Mouse (Mus musculus): ENCODE data around the gene Tbp.

Tbp gene

DNA sequence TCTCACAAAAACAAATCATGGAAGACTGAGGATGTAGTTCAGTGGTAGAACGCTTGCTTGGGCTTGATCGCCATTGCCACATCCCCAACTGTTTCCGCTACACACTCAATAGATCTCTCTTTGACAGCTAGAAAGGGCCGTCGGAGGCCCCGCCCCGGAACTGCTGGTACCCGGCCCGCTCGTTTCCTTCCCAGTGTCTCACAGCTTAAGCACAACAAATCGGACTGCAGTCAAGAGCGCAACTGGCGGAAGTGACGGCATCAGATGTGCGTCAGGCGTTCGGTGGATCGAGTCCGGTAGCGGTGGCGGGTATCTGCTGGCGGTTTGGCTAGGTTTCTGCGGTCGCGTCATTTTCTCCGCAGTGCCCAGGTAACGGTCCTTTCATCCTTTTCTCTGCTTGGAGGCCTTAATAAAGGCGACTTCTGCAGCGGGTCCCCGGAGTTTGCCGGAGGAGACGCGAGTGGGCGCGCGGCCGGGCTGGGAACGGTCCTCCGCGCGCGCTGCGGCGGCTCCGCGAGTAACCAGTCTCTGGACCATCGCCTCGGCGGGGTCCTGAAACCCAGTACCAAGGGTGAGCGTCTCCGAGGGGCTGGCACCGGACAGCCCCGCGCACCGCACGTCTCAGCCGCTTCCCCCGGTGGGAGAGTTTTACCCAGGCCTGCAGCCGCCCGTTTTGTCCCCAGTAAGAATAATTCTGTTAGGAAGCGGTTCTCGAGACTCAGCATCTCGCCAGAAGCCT is at the start of gene Tbp, which contains the start of gene Psmb1:
Gene Tbp, plus strand, starts transcription at position 233 of the 739 bp plus-strand sequence.
Gene Psmb1, minus strand, starts transcription at position 96 of the 739 bp plus-strand sequence.
- in situ Hi-C loops (cut with MseI, MboI), result no loop called here

DNA sequence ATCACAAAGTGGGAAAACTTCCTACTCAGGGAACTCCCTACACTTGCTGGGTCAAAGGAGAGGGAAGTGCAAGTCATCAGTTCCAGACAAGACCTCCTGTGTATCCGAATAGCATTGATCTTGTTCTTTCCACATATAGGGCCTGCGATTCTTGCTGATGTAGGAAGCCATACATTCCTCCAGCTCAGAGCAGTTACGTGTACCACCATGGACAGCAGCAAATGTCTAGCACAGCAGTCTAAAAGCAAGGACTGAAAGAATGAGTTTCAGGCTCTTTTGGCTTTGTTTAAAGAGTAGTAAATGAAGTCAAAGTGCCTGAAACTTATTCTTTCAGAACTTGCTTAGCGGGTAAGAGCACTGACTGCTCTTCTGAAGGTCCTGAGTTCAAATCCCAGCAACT is 44.5 kb upstream of the Tbp start:
- in situ Hi-C loops (cut with MseI, MboI), result loop anchor here (25.0 kb wide), 1 partner anchor 393 kb away; no protein-coding TSS in a partner anchor

DNA sequence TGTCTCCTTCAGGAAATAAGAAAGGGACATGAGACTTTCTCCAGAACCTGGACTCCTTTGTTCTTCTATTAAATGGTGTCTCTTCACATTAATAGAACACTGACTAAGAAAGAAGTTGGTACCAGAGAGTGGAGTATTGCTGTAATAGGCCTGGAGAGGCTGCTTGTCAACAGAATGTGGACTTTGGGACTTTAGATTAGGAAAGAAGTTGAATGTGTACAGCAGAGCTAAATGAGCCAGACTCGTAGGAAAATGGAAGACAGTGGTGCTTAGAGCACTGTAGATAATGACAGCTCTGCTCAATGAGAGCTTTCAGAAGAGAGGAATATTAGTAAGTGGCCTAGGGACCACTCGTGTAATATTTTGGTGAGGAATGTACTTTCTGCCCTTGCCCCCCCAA is 43.1 kb upstream of the Tbp start:
- in situ Hi-C loops (cut with MseI, MboI), result loop anchor here (25.0 kb wide), 1 partner anchor 394 kb away; no protein-coding TSS in a partner anchor

DNA sequence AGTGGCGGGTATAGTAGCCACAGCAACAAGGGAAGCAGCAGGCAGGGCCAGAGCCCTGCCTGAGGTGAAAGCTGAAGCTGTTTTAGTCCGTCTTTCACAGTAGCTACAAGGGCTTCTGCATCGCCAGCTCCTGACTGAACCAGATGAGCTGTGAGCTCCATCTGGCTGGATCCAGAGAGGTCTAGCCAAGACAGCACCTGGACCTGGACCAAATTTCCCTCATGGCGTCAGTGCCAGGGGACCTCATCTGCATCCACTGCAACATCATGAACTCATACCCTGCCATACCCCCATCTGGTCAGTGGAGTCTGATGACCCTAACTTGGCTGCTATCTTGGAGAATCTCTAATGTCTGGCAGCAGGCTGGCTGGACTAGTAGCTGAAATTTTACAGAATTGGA is 39.9 kb upstream of the Tbp start:
- in situ Hi-C loops (cut with MseI, MboI), result loop anchor here (25.0 kb wide), 1 partner anchor 397 kb away; no protein-coding TSS in a partner anchor

DNA sequence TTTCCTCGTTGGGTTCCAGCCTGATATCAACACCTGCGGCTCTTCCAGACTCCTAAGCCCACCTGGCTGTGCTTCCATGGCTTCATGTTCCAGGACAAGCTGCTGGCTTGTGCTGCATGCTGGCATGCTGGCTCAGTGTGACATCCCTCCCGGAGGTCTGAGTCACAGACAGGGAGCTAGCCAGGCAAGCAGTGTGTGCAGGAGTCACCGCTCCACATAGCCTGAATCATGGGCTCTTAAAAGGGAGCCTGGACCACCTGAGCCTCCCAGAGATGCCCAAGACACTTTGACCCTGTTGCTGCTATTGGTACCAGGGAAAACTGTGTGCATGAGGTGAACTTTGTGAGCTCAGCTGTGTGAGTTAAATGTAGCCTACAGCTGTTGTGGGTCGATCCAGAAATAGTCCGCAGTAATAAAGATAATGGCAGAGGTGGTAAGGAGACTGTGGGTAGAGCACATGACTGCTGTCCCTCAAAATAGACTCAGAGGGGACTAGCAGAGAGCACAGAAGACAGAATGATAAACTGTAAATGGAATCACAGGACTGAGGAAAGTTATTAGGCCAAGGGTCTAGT is 37.7 kb upstream of the Tbp start:
- in situ Hi-C loops (cut with MseI, MboI), result loop anchor here (25.0 kb wide), 1 partner anchor 400 kb away; no protein-coding TSS in a partner anchor

DNA sequence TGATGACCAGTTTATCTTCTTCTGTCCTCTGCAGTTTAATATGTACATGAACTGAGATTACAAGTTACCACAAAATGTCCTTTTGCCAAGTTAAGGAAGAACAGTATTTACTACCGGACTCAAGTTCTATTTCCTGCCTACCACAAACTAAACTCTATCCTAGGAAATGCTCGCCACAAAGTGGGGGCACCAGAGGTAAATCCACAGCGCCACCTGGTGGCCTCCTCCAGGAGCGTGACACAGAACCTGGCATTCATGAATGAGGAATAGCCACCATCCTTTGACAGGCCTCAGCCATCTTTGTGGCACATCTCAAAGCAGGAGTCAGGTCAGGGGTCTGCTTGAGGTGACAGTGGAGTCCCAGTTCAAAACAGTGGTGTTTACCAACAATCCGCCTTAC is 32.0 kb upstream of the Tbp start:
- in situ Hi-C loops (cut with MseI, MboI), result loop anchor here (25.0 kb wide), 1 partner anchor 405 kb away; no protein-coding TSS in a partner anchor

DNA sequence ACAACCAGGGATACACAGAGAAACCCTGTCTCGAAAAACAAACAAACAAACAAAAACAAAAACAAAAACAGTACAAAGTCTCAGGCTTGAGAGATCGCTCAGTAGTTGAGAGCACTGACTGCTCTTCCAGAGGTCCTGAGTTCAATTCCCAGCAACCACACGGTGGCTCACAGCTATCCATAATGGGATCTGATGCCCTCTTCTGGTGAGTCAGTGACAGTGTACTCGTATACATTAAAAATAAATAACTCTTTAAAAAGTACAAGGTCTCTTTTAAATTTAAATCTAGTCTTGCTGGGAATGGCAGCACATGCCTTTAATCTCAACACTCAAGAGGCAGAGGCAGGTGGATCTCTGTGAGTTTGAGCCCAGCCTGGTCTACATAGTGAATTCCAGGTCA is 27.0 kb upstream of the Tbp start:
- in situ Hi-C loops (cut with MseI, MboI), result loop anchor here (5.0 to 25.0 kb wide), 2 partner anchors 70 to 410 kb away; no protein-coding TSS in a partner anchor

DNA sequence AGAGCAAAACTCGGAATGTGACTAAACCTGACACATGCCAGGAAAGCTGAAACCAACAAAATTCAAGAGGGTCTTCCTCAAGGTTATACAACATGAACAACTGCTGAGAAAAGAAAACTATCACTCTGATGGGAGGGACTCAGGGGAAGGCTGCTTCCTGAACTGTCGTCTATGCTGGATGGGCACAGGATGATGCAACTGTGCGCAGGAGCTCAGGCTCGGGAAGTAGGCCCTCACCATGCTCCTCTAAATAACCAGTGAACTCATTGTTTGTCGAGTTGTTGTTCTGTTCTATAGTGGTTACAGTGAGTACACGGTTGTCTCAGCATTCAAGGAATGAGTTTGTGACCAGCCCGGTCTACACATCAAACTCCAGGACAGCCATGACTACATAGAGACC is 9.1 kb upstream of the Tbp start:
- in situ Hi-C loops (cut with MseI, MboI), result no loop called here

DNA sequence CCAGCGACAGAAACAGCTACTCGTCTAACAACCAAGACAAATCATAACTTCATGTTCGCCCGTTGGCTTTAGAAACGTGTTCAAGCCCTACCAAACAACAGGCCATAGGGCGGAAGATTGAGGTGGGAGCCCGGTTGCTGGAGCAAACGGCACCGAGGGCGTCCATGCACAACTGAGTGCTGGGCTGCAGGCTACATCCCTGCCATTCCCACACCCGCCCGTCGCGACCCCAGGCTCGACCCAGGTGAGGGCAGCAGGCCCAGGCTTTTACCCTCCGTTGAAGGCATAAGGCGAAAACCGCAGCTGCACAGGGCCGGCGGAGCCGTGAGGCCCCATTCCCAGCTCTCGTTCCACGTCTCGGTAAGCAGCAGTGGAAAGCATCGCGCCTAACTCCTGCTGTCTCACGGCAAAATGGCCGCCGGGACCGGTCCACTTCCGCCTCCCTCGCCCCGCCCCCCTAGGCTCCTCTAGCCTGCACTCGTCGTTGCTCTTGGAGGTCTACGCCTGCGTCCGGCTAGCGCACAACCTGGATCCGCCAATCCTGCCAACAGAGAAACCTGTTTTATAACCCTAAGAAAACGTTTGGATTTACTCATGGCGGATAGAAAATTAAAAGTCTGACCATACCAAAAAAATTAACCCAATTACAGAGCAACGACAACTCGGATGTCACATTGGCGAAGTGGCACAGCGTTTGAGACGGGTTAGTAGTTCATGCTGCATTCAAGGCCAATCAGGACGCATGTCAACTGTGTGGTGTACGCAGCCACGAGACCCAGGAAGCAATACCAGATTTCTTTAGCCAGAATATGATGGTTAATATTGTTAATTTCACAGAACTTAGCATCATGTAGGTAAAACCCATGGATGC is 1.6 kb upstream of the Tbp start:
- in situ Hi-C loops (cut with MseI, MboI), result no loop called here

DNA sequence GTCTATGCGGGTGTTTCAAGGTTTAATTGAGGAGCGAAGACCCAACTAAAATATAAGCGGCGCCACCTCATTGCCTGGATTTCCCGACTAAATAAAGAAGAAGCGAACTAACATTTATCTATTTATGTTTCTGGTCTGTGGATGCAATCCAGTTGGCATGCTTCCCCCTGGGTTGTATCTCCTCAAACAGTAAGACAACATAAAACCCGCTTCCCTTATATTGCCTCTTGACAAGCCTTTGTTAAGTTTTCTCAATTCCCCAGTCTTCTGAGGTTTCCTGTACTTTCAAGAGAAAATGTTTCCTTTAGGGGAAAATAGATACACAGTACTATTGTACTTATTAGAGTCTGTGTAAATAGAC is 955 bp upstream of the Tbp start:
- in situ Hi-C loops (cut with MseI, MboI), result no loop called here

DNA sequence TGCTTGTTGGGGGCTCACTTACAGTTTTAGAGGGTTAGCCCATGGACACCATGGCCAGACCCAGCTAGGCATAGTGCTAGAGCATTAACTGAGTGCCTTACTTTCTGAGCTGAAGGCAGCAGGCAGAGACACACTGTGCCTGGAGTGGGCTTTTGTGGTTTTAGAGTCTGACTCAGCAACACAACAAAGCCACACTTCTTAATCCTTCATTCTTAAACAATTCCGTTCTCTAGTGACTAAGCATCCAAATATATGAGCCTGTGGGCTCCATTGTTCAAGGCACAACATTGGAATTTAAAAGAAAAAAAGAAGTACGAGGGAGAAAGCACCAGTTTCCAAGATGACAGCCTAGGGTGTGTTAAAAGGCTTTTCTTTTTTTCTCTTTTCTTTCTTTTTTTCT is 11.0 kb downstream of the Tbp start:
- in situ Hi-C loops (cut with MseI, MboI), result no loop called here

DNA sequence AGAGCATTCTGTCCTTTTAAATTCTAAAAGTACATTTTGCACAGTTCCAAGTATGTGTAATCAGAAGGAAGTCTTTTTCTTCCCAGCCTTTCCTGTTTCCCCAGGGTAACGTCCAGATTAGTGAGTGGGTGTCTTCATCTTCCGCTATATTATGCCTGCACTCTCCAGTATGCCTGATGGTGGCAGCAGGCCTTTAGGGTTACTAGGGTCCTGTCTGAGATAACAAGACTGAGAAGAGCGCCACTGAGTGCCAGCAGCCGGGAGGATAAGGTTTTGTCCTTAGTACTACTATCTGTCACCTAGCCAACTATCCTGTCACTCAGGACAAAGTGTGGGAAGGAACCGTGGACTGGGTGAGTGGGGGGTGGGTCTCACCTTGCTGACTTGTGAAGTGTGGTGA is 18.1 kb downstream of the Tbp start:
- in situ Hi-C loops (cut with MseI, MboI), result no loop called here

DNA sequence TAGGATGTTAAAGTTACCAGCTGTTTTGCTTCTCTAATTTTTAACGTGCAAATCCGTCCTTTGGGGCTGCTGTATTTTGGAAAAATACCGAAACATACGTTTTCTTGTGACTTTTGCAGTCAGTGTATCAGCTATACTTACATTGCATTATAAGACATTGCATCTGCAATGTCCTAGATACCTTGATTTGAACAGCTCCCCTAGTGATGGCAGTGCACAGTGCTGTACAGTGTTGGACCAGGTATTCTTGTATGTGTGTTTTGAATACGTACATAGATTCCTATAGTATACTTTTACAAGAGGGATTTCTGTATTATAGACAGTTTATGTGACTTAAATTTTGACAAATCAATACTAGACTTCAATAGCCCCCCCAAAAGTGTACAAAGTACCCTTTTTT is 18.5 kb downstream of the Tbp start:
- in situ Hi-C loops (cut with MseI, MboI), result no loop called here

DNA sequence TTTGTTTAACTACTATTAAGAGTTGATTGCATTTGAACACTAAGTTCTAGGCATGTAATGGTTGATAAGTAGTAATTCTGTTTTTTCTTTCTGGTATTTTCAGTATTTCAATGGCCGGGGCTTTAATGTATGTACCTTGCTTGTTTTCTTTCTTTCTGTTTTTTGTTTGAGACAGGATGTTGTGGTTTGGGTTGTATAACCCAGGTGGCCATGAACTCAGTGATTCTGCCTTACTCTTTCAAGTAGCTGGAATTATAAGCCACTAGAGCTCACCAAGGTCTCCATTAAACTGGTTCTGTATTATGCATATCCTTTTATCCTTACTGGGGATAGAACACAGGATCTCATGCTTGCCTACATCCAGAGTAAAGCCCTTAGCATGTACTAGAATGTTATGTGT is 19.1 kb downstream of the Tbp start:
- in situ Hi-C loops (cut with MseI, MboI), result no loop called here

DNA sequence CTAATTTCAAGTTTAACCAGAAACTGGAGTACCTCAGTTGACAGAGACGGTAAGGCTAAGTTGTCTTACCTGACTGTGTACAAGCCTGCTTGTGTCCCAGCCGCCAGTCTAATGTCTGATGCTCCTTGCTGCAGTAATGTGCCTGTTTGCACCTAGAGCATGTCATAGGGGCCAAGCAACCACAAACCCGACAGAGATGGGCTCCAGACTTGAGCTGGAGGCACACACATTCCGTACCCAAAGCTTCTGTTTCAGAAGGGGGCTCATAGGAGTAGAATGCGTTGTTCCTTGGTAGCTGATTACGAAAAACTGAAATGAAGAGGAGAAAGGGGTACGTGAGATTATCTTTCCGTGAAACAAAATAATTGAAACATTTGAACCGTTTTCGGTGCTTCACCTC is 26.6 kb downstream of the Tbp start:
- in situ Hi-C loops (cut with MseI, MboI), result no loop called here

DNA sequence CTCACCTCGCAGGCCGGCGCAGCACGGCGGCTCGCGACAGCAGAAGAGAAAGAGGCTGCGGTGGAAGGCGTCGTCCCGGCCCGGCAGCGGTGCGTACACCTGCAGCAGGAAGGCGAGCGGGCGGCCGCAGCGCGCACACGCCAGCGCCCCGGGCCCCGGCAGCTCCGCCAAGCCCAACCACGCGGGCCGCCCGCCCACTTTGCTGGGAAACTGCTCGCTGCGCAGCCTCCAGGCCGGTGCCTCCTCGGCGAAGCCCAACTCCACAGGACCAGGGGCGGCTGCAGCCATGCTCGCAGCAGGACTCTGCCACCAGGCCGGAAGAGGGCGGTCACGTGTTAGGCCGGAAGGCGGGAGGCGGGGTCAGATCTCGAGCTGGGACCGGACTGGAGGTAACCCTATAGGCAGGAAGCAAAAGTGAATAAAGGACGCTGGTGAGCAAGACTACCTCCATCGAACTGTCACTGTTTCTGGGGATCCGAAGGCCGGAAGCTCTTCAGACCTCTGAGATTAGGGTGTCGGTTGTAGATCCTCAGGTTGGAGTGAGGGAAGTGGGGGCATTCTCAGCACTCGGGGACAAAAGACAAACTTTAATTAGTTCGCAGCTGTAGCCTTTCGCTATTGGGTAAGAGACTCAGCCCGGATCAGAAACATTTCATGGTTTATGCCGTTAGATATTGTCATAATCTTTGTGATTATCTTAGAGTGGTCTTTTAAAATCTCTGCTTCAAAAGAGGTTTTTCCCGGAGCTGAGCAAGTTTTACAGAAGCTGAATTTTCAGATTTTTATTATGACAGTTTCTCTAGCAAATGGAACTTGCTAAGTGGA is 27.5 kb downstream of the Tbp start, which contains the start of gene Pdcd2:
Gene Pdcd2, minus strand, starts transcription at position 316 of the 825 bp plus-strand sequence.
- in situ Hi-C loops (cut with MseI, MboI), result no loop called here

DNA sequence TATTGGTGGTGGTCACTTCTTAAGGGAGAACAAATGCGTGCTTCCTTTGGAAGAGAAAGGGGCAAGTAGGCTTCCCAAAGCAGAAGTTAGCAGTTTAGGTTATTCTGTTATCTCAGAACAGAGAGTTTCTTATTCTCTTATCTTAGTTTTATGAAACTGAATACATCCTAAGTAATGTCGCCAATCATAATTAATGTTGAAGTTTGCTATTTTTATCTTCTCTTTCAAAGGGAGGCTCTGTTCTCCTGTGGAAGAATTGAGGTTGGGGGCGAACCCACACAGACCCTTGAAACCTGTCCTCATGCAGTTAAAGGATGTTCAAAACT is 28.1 kb downstream of the Tbp start:
- in situ Hi-C loops (cut with MseI, MboI), result no loop called here

DNA sequence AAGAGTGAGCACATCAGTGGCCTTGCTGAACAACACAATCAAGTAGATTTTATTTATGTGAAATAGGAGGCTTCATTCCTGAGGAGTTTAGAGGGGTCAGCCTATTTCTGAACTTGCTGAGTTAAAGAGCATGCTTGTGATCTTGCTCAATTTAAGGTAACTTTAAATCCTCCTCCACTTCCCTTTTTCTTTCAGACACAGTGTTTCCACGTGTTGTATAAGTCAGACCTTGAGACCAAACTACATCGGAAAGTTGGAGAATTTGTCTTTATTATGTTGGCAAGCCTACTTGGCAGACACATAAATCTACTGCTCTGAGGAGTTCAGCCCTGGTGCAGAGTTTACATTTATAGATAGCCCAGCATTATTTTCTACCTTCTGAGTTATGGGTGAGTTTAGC is 29.2 kb downstream of the Tbp start:
- in situ Hi-C loops (cut with MseI, MboI), result no loop called here

DNA sequence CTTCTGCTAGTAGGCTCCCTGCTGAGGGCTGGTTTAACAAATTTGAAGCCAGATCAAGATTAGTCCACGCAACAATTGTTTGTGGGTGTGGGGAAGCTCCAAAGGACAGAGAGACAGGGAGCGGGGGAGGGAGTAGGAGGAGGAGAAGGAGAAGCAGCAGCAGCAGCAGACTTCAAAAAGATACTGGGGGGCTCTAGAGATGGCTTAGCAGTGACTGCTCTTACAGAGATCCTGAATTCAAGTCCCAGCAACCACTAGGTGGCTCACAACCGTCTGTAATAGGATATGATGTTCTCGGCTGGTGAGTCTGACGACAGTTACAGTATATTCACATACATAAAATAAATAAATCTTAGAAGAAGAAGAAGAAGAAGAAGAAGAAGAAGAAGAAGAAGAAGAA is 30.5 kb downstream of the Tbp start:
- in situ Hi-C loops (cut with MseI, MboI), result no loop called here

DNA sequence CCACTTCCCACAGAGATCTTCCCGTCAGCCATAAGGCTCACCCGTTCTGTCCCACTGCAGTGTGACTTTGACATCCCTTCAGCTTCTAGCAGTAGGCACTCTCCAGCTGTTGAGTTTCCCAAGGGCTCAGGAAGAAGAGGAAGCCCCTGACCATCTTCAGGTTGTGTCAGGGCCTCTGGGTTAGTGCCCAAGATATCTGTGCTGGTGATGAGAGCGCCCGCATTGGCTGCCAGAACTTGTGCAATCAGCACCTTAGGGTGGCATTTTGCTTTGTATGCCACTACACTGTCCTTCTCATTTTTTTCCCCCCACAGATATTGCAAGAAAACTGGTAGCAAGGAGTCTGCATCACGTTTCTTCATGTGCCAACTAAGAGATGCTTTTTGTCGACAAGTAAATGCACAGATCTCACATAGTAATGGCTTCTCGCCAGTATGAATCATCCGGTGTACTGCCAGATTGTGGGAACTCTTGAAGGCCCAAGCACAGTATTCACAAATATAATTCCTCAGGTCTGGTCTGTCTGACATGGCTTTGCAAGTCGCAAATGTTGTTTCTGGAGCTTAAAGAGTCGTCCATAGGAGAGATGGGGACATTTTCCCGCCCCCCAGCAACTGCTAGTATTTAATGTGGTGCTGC is 35.6 kb downstream of the Tbp start:
- in situ Hi-C loops (cut with MseI, MboI), result no loop called here

DNA sequence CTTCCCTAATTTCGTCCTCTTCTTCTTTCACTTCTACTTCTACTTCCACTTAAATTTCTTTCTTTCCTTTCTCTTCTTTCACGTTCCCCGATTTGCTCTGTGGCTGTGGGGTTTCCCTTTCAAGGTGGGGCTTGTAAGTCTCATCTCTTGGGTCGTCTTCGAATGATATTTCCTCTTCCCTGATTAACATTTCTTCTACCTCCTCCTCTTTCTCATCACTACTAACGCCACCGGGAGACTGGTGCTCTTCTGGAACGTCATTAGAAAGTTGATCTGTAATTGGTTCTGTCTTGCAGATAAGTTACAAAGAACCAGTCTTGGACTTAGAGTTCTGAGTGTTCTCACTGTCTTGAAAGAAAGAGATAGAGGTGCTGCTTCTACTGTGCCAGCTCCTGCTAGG is 36.3 kb downstream of the Tbp start:
- in situ Hi-C loops (cut with MseI, MboI), result no loop called here

Data from mouse trophoblast stem cell (cell line).